Mouse (Mus musculus): ENCODE measurements around the gene Ropn1l. TPM values are rescaled to one million over a fixed set of nuclear protein-coding genes. Genes with fewer than 3 reads are reported as not detected.

Gene Ropn1l
- total RNA-seq, 2 experiments from 2014 or later, result 1.1 to 1.7 TPM

GRCm38 (mm10) chr15:31452336-31453097, 1.0 kb downstream of the Ropn1l start:
- DNase-seq (ENCODE audit: low spot score in 2 of 2), result no peak
- intact Hi-C loops (cut with DNase I), result no loop called here

- intact Hi-C loops (cut with DNase I), result no loop called here
- no peak for DNase-seq (ENCODE audit: low spot score in 2 of 2)
Measured at GRCm38 (mm10) chr15:31449772-31450171, 3.8 kb downstream of the Ropn1l start.

- DNase-seq (ENCODE audit: low spot score in 2 of 2), result peak; percentile 70
- intact Hi-C loops (cut with DNase I), result no loop called here
Measured at GRCm38 (mm10) chr15:31447121-31447520, 6.4 kb downstream of the Ropn1l start.

GRCm38 (mm10) chr15:31442698-31443097, 10.8 kb downstream of the Ropn1l start:
- no peak for DNase-seq (ENCODE audit: low spot score in 2 of 2)
- intact Hi-C loops (cut with DNase I), result loop anchor here (2.0 kb wide), 1 partner anchor 124 kb away; no protein-coding TSS in a partner anchor

GRCm38 (mm10) chr15:31441996-31442395, 11.5 kb downstream of the Ropn1l start:
- DNase-seq (ENCODE audit: low spot score in 2 of 2), result no peak
- intact Hi-C loops (cut with DNase I), result loop anchor here (2.0 kb wide), 1 partner anchor 123 kb away; no protein-coding TSS in a partner anchor

GRCm38 (mm10) chr15:31436811-31437210, 16.7 kb downstream of the Ropn1l start:
- intact Hi-C loops (cut with DNase I), result no loop called here
- DNase-seq (ENCODE audit: low spot score in 2 of 2), result no peak

- no peak for DNase-seq (ENCODE audit: low spot score in 2 of 2)
- intact Hi-C loops (cut with DNase I), result no loop called here
Measured at GRCm38 (mm10) chr15:31436083-31436482, 17.5 kb downstream of the Ropn1l start.

- DNase-seq (ENCODE audit: low spot score in 2 of 2), result no peak
- intact Hi-C loops (cut with DNase I), result no loop called here
Measured at GRCm38 (mm10) chr15:31433768-31434167, 19.8 kb downstream of the Ropn1l start.

- no peak for DNase-seq (ENCODE audit: low spot score in 2 of 2)
- intact Hi-C loops (cut with DNase I), result no loop called here
Measured at GRCm38 (mm10) chr15:31431847-31432246, 21.7 kb downstream of the Ropn1l start.

GRCm38 (mm10) chr15:31430014-31430413, 23.5 kb downstream of the Ropn1l start:
- intact Hi-C loops (cut with DNase I), result no loop called here
- no peak for DNase-seq (ENCODE audit: low spot score in 2 of 2)

- DNase-seq (ENCODE audit: low spot score in 2 of 2), result no peak
- intact Hi-C loops (cut with DNase I), result loop anchor here (5.0 kb wide), 2 partner anchors 37 to 87 kb away; no protein-coding TSS in a partner anchor
Measured at GRCm38 (mm10) chr15:31429429-31429828, 24.1 kb downstream of the Ropn1l start.

GRCm38 (mm10) chr15:31428571-31428970, 25.0 kb downstream of the Ropn1l start:
- intact Hi-C loops (cut with DNase I), result loop anchor here (5.0 kb wide), 2 partner anchors 36 to 86 kb away; no protein-coding TSS in a partner anchor
- DNase-seq (ENCODE audit: low spot score in 2 of 2), result peak; percentile 74 to 89

- no peak for DNase-seq (ENCODE audit: low spot score in 2 of 2)
- intact Hi-C loops (cut with DNase I), result loop anchor here (5.0 kb wide), 2 partner anchors 35 to 85 kb away; no protein-coding TSS in a partner anchor
Measured at GRCm38 (mm10) chr15:31427390-31427789, 26.1 kb downstream of the Ropn1l start.

- intact Hi-C loops (cut with DNase I), result loop anchor here (5.0 kb wide), 2 partner anchors 34 to 84 kb away; no protein-coding TSS in a partner anchor
- DNase-seq (ENCODE audit: low spot score in 2 of 2), result no peak
Measured at GRCm38 (mm10) chr15:31426066-31426706, 27.4 kb downstream of the Ropn1l start.

- intact Hi-C loops (cut with DNase I), result no loop called here
- DNase-seq (ENCODE audit: low spot score in 2 of 2), result no peak
Measured at GRCm38 (mm10) chr15:31422649-31423369, 30.7 kb downstream of the Ropn1l start.

GRCm38 (mm10) chr15:31419037-31419436, 34.5 kb downstream of the Ropn1l start:
- intact Hi-C loops (cut with DNase I), result loop anchor here (5.0 kb wide), 1 partner anchor 52 kb away; the partner anchor contains the start of gene Ankrd33b
- DNase-seq (ENCODE audit: low spot score in 2 of 2), result no peak

GRCm38 (mm10) chr15:31418686-31419024, 34.9 kb downstream of the Ropn1l start:
- intact Hi-C loops (cut with DNase I), result loop anchor here (5.0 kb wide), 1 partner anchor 51 kb away; the partner anchor contains the start of gene Ankrd33b
- no peak for DNase-seq (ENCODE audit: low spot score in 2 of 2)

- intact Hi-C loops (cut with DNase I), result loop anchor here (5.0 kb wide), 1 partner anchor 51 kb away; the partner anchor contains the start of gene Ankrd33b
- peak; percentile 68 to 69 for DNase-seq (ENCODE audit: low spot score in 2 of 2)
Measured at GRCm38 (mm10) chr15:31417796-31418685, 35.5 kb downstream of the Ropn1l start.

GRCm38 (mm10) chr15:31417409-31417795, 36.1 kb downstream of the Ropn1l start:
- intact Hi-C loops (cut with DNase I), result loop anchor here (5.0 kb wide), 1 partner anchor 50 kb away; the partner anchor contains the start of gene Ankrd33b
- no peak for DNase-seq (ENCODE audit: low spot score in 2 of 2)

Data from left cerebral cortex, postnatal 14 days (tissue).